Mouse (Mus musculus) kidney, adult 18-20 months (tissue): ENCODE data around the gene Edc4.
"Not testable (repeated sequence)": the region's sequence is repeated elsewhere in the genome, so short reads cannot be mapped to it uniquely, and the experiment has no call there.

Experiments
- DNase-seq: peaks from one replicate; pipeline ENCODE4 v3.0.0; 2021

The Edc4 gene

GRCm38 (mm10) chr8:105880754-105881520 is at the start of gene Edc4:
Gene Edc4, plus strand, starts transcription at chr8:105880881.
- DNase-seq = peak; percentile 91

- not testable (repeated sequence) for DNase-seq
Observed at GRCm38 (mm10) chr8:105833740-105834139, 46.9 kb upstream of the Edc4 start.

- DNase-seq = peak; percentile 84
Observed at GRCm38 (mm10) chr8:105835318-105835717, 45.4 kb upstream of the Edc4 start.

GRCm38 (mm10) chr8:105836991-105837390 is 43.7 kb upstream of the Edc4 start:
- DNase-seq = no peak

DNA sequence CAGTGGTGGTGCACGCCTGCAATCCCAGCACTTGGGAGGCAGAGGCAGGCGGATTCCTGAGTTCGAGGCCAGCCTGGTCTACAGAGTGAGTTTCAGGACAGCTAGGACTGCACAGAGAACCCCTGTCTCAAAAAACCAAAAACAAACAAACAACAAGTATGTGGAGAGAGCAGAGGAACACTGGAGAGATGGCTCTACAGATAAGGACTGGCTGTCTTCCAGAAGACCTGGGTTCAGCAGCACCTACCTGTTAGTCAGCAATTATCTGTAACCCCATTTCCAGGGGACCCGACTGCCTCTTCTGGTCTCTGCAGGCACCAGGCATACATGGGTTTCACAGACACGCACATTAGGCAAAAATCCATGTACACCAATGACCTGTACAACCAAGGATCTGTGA is 41.5 kb upstream of the Edc4 start:
- DNase-seq = no peak

DNA sequence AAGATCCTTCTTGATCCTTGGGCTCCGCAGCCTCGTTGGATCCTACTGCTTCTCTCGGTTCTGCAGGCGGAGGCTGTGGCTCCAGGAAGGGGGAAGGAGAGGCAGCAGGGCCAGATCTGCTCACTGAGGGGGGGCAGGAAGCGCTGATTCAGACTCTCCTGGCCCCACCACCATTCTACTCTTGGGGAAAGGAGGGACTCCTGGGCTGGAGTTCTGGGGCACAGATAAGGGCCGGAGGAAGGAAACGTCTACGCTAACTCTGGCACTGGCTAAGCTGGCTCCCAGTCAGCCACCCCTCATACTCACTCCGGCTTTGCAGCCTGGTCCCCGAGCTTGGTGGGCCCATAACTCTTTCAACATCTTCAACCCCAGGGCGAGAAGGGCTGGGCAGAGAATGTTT is 34.0 kb upstream of the Edc4 start:
- no peak for DNase-seq

DNA sequence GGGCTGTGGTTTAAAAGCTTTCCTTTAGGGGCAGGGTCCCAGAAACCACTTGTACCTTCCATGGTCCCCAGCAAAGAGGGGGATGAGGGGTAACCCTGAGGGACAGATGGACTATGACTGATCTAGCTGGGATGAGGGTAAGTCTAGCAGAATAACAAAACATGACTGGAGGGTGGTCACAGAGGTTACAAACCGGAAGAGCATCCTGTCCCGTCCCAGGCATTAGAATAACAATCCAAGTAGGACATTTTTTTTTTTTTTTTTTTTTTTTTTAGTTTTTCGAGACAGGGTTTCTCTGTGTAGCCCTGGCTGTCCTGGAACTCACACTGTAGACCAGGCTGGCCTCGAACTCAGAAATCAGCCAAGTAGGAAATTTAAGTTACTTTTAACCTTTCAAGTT is 30.7 kb upstream of the Edc4 start:
- no peak for DNase-seq

- no peak for DNase-seq
Observed at GRCm38 (mm10) chr8:105850611-105851010, 30.1 kb upstream of the Edc4 start.

DNA sequence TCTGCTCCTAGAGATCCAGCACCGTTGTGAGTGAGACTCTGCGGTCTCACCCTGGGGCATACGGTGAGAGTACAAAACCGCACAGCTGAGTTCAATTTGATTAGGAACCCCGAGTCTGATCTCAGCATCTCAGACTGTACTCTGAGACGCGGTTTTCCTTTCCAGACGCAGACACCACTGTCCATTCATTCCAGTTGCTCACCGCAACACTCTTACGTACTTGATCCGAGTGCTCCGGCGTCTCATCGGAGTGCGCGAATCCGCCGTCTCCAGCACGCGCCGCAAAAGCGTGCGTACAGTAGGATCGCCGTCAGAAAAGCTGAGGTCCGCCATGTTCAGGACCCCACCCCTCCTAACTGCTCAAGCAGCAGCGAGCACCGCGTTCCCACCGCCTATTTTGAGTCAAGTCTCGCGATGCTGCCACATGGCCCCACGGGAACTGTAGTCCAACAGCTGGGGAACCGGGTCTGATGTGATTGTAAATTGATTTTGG is 29.0 kb upstream of the Edc4 start:
- DNase-seq = peak; percentile 89

DNA sequence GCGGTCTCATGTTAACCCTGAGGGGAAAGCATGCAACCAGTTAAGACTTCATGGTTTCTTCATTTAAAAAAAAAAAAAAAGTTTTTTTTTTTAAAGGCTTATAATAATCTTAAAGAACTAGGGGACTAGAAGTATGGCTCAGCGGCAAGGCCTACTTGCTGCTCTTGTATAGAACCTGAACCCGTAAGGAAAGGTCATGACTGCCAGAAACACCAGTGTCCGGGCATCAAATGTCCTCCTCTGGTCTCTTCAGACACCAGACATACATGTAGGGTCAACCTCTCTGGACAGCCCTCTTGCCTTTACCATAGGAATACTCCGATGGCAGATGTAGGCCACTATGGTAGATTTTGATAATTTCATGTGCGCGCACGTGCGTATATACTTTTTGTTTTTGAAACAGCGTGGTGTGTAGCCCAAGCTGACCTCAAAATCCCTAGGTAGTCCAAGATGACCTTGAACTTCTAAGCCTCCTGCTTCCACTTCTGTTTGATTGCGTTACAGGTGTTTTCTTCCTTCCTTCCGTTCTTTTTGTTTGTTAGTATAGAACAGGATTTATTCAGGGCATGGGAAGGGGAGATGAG is 28.4 kb upstream of the Edc4 start:
- DNase-seq = peak; percentile 21

GRCm38 (mm10) chr8:105853178-105853577 is 27.5 kb upstream of the Edc4 start, which contains the start of gene Cenpt:
Gene Cenpt, minus strand, starts transcription at chr8:105853278.
- no peak for DNase-seq

DNA sequence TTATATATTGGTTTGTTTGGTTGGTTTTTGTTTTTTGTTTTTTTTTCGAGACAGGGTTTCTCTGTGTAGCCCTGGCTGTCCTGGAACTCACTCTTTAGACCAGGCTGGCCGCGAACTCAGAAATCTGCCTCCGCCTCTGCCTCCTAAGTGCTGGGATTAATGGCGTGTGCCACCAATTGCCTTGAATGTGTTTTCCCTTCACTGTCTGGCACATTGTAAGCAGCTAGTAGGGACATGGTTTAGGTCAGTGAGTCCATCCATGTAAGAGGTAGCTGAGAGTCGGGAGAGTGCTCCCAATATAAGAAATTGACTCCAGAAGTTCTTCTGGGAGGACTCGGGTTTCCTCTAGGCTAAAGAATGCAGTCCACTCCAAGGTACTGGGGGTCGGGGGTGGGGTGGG is 26.4 kb upstream of the Edc4 start:
- DNase-seq = no peak

DNA sequence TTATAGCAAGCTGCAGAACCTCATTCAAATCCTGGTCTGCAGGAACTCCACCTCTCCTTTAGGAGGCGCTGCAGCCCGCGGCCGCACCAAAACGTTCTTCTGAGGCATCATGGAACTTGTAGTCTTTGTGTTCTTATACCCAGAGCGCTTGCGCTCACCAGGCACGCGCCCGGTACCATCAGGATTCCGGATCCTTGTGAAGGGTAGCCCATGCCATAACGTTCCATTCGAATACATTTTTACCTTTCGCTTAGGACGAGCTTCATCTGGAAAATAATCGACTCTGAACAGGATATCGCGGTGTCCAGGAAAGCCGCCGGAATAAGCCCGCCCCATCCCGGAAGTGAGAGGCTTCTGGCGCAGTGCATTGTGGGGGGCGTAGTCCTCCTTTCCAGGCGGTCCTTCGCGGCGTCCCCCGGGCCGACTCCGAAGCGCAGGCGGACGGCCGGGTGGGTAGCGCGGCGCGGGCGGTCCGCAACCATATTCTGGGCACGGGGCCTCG is 25.9 kb upstream of the Edc4 start, which contains the start of gene Thap11:
TSS of gene Thap11 (plus strand) at position 418 of the 502 bp plus-strand sequence.
- DNase-seq = peak; percentile 96

- no peak for DNase-seq
Observed at GRCm38 (mm10) chr8:105855248-105856167, 25.2 kb upstream of the Edc4 start.

DNA sequence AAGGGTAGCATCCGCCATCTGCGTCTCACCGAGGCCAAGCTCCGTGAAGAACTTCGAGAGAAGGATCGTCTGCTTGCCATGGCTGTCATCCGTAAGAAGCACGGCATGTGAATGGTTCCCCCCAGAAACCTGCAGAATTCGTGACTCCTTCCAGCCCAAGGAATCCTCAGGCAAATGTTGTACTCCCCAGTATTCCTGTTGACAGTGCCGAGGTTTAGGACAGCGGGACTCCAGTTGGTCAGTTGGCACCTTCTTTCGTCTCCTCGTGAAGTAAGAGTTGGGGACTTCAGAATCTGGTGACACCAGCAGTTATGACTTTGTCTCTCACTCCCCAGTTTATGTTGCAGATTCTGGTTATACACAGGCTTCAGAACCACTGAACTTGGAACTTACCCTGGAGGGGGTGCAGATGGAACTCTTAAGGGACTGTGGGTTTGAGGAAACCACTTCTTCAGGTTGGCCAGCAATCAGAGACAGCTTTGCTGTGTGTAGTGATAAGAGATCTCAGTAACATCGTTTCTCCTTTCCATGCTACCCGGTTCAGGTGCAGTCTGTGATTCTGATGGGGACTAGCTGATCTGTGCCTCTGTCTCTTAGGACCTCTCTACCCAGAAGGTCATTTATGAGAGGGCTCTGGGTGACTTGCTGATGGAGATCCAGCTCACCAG is 24.4 kb upstream of the Edc4 start:
- DNase-seq = no peak

- no peak for DNase-seq
Observed at GRCm38 (mm10) chr8:105858495-105858894, 22.2 kb upstream of the Edc4 start.

- DNase-seq = no peak
Observed at GRCm38 (mm10) chr8:105859314-105859713, 21.4 kb upstream of the Edc4 start.

DNA sequence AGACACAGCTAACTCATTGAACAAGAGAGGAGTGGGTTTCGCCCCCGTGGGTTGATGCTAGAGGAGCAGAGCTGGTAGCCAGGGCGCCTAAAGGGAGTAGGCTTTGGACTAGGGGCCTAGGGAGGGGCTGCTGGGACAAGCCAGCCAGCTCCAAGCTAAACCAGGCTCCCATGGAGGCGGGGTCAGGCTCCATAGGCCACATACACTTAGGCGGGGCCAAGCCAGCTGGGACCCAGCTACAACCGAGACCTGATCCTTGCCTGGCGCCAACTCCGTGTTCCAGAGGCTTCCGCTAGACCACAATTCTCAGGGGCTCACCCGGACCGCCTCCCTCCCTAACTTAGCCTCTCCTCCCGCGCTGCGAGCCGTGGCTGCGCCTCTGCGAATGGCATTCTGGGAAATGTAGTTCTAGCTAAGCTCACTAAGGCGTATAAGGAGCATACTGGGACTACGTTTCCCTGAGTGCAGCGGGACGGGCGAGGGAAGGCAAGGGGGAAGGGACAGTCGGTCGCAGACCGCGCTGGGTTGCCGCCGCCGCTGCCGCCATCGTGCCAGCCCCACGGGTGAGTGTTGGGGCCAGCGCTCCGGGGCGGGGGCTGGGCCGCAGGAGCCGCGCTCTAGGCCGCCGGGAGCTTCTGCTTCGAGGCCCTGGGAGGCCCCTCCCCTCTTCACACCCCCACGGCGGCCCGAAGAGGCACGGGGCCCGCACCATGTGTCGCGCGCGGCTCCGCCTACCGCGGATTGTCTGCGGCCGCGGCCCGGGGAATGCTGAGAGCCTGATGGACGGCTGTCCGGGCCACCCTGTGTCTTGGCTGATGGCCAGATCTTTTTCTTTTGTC is 20.3 kb upstream of the Edc4 start, which contains the start of gene Nutf2:
TSS of gene Nutf2 (plus strand) at position 438 of the 839 bp plus-strand sequence.
- peak; percentile 92 for DNase-seq

DNA sequence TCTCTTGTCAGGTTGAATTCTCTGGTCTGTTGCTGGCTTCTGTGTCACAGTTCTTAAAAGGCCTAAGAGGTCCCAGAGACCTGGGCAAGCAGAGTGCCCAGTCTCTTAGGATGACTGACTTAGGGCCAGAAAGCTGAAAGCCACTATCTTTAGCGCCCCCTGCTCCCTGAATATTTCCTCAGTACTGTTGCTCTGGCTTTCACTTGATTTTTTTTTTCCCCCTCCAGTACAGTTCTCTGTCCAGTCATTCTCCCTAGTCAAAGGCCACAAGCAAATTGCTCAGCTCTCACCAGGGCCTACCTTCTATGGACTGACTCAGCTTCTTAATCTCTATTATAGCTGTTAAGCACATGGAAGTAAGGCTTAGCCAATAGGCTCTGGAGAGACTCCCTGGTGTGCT is 18.7 kb upstream of the Edc4 start:
- DNase-seq = no peak

DNA sequence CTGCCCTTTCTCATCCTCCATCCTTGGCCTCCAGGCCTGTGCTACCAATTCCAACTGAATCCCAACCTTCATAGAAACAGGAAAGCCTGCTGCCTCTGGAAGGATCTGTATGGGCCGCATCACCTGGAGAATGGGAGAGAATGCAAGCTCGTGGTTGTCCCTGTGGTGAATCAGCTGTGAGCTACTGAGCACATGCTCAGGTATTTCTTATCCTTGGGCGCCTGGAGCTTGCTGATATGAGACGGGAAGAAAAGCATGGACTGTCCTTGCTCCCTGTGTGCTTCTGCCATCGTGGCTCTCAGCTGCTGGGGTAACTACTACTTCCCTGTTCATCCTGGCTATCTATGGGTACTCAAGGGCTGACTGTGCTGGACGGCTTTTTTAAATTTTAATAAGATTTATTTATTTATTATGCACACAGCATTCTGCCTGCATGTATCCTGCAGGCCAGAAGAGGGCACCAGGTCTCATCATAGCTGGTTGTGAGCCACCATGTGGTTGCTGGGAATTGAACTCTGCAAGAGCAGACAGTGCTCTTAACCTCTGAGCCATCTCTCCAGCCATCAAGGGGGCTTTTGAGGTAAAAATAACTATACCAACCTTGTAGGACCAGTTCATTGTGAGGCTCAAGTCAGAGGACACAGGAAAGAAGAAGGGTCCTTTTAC is 14.2 kb upstream of the Edc4 start:
- no peak for DNase-seq

- DNase-seq = no peak
Observed at GRCm38 (mm10) chr8:105874301-105874700, 6.4 kb upstream of the Edc4 start.
